27 mouse cellular contexts compared by ENCODE assay signal in the genomic region with DNA sequence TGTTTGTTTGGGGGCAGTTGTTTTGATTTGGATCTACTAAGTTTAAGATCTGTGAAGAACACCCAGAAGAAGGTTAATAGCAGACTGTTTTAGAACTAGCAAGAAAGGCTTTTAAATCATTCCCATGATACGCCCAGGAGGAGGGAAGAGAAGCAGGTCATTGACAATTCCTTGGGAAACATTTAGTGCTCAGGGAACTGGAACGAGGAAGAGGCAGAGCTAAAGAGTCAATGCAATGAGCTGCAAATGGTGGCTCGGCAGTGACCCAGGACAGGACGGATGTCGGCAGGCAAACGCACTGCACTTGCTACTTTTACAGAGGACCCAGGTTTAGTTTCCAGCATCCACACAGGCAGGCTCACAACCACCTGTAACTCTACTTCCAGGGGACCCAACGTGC. TPM values are rescaled to one million over a fixed set of nuclear protein-coding genes. Genes with fewer than 3 reads are reported as not detected.
DNase-seq lines count a peak whose midpoint lies in the region; ATAC-seq lines count a peak whose summit lies in the region.
"Had no signal": no experiment of that assay in that cellular context is flagged by ENCODE, and none has a peak within 500 bp of the region (broad histone marks: within the 10 kb centered on the region; RNA-seq: fewer than 3 reads in every experiment).

No protein-coding gene starts in this region.

- H3K27ac ChIP-seq in kidney, embryonic 15.5 days, result peak overlapping the region; percentile 41; the same call in 1 of the 2 replicates
- H3K27ac ChIP-seq: embryonic facial prominence, embryonic 10.5 days; embryonic facial prominence, embryonic 13.5 days; forebrain, embryonic 12.5 days; forebrain, embryonic 15.5 days; heart, embryonic 15.5 days; hindbrain, embryonic 10.5 days; hindbrain, embryonic 13.5 days had no signal

- H3K9ac ChIP-seq in kidney, embryonic 15.5 days, result no peak overlapping the region
- H3K9ac ChIP-seq: embryonic facial prominence, embryonic 13.5 days; forebrain, embryonic 12.5 days; forebrain, embryonic 15.5 days; heart, embryonic 12.5 days; heart, embryonic 15.5 days; hindbrain, embryonic 13.5 days had no signal

- H3K4me3 ChIP-seq in kidney, embryonic 15.5 days (replicated peaks), result no peak overlapping the region
- H3K4me3 ChIP-seq in megakaryocyte, embryonic 14.5 days (replicated peaks), result peak overlapping the region; percentile 33
- H3K4me3 ChIP-seq: embryonic facial prominence, embryonic 10.5 days; embryonic facial prominence, embryonic 13.5 days; erythroblast, embryonic 14.5 days; forebrain, embryonic 12.5 days; forebrain, embryonic 15.5 days; heart, embryonic 12.5 days; heart, embryonic 15.5 days; hindbrain, embryonic 10.5 days; hindbrain, embryonic 13.5 days had no signal

- H3K36me3 ChIP-seq in kidney, embryonic 15.5 days, result peaks cover 18% of the 10 kb centered on the region; the same call in 1 of the 2 replicates
- peaks cover 36% of the 10 kb centered on the region for H3K36me3 ChIP-seq in megakaryocyte, embryonic 14.5 days (replicated peaks; ENCODE audit: low read length)
- H3K36me3 ChIP-seq: forebrain, embryonic 15.5 days; heart, embryonic 15.5 days had no signal

- no peaks in the 10 kb centered on the region for H3K27me3 ChIP-seq in kidney, embryonic 15.5 days
- H3K27me3 ChIP-seq in megakaryocyte, embryonic 14.5 days (replicated peaks), result peaks cover 6% of the 10 kb centered on the region
- H3K27me3 ChIP-seq: forebrain, embryonic 15.5 days had no signal

- no peaks in the 10 kb centered on the region for H3K9me3 ChIP-seq in kidney, embryonic 15.5 days (replicated peaks)
- H3K9me3 ChIP-seq in megakaryocyte, embryonic 14.5 days, result no peaks in the 10 kb centered on the region
- H3K9me3 ChIP-seq: embryonic facial prominence, embryonic 10.5 days; embryonic facial prominence, embryonic 13.5 days; forebrain, embryonic 12.5 days; forebrain, embryonic 15.5 days; heart, embryonic 12.5 days; heart, embryonic 15.5 days; hindbrain, embryonic 10.5 days; hindbrain, embryonic 13.5 days had no signal

- H3K4me1 ChIP-seq in kidney, embryonic 15.5 days, result peaks cover 69% of the 10 kb centered on the region
- H3K4me1 ChIP-seq in megakaryocyte, embryonic 14.5 days, result peaks cover 34% of the 10 kb centered on the region

- DNase-seq in kidney, adult 18-20 months, result peak; percentile 29
- no peak for DNase-seq in kidney, postnatal 10 days
- no peak for DNase-seq in kidney, postnatal 14 days
- DNase-seq: adrenal gland, adult 8-10 months; adrenal gland, postnatal 25 days; cerebellum, adult 11-12 months; cerebellum, adult 8-10 months; cerebellum, postnatal 10 days; cerebellum, postnatal 36 days; embryo, embryonic 11 days; gastrocnemius, postnatal 25 days; heart, adult 18-20 months; heart, postnatal 10 days; heart, postnatal 36 days had no signal

- H3K4me2 ChIP-seq in kidney, embryonic 15.5 days, result 0 out of 2 replicates have a peak overlapping the region, but pooled peaks have one; percentile 30
- H3K4me2 ChIP-seq: embryonic facial prominence, embryonic 13.5 days; forebrain, embryonic 12.5 days; forebrain, embryonic 15.5 days; heart, embryonic 12.5 days; heart, embryonic 15.5 days; hindbrain, embryonic 13.5 days had no signal

- WGBS in kidney, embryonic 15.5 days, result 18% methylated on average over 7 of the region's 7 CpGs

- no peak for ATAC-seq in kidney, embryonic 15.5 days (replicated peaks; ENCODE audit: low FRiP score)
- ATAC-seq in megakaryocyte, adult 5-6 weeks (ENCODE audit: poor library complexity, severe bottlenecking), result no peak
- ATAC-seq: activated CD4-positive, CD25-positive, alpha-beta regulatory T cell, adult 4 months; forebrain, embryonic 15.5 days had no signal

RNA-seq across cellular contexts. Expression of gene Coa3, which starts 1.9 kb away (rescaled TPM):
- polyA plus RNA-seq in kidney, embryonic 15.5 days (2015; fragmentation: Nextera tagmentation; extraction: Ambion mirVana), result 185 and 195 TPM in 2 replicates
- polyA plus RNA-seq in megakaryocyte, embryonic 14.5 days (2012; ENCODE audit: insufficient read depth, low replicate concordance), result 9.9 and 21.1 TPM in 2 replicates
- total RNA-seq in megakaryocyte, adult 5-6 weeks (2015), result 69.8 and 71.2 TPM in 2 replicates
- total RNA-seq in megakaryocyte, adult 5-6 weeks (2017), result 23.2 and 33.6 TPM in 2 replicates

RNA-seq across cellular contexts. Expression of gene Cntd1, which starts 2.0 kb away (rescaled TPM):
- 1.6 and 3.1 TPM in 2 replicates for polyA plus RNA-seq in kidney, embryonic 15.5 days (2015; fragmentation: Nextera tagmentation; extraction: Ambion mirVana)
- polyA plus RNA-seq in megakaryocyte, embryonic 14.5 days (2012; ENCODE audit: insufficient read depth, low replicate concordance), result not detected in 2 replicates
- 1.2 and 1.6 TPM in 2 replicates for total RNA-seq in megakaryocyte, adult 5-6 weeks (2015)
- total RNA-seq in megakaryocyte, adult 5-6 weeks (2017), result 1.7 TPM in 2 replicates
- polyA plus RNA-seq: erythroblast, embryonic 14.5 days had no signal

RNA-seq across cellular contexts. Expression of gene Wnk4, which starts 20.5 kb away (rescaled TPM):
- polyA plus RNA-seq in kidney, embryonic 15.5 days (2015; fragmentation: Nextera tagmentation; extraction: Ambion mirVana), result 25.5 and 27.2 TPM in 2 replicates
- 37.7 and 87.0 TPM in 2 replicates for polyA plus RNA-seq in megakaryocyte, embryonic 14.5 days (2012; ENCODE audit: insufficient read depth, low replicate concordance)
- 0.27 TPM in 1 of 2 replicates, not detected in the other for total RNA-seq in megakaryocyte, adult 5-6 weeks (2015)
- total RNA-seq in megakaryocyte, adult 5-6 weeks (2017), result 0.15 TPM in 1 of 2 replicates, not detected in the other

RNA-seq across cellular contexts. Expression of gene Becn1, which starts 21.2 kb away (rescaled TPM):
- 162 and 166 TPM in 2 replicates for polyA plus RNA-seq in kidney, embryonic 15.5 days (2015; fragmentation: Nextera tagmentation; extraction: Ambion mirVana)
- 43.7 and 96.0 TPM in 2 replicates for polyA plus RNA-seq in megakaryocyte, embryonic 14.5 days (2012; ENCODE audit: insufficient read depth, low replicate concordance)
- 62.2 and 68.0 TPM in 2 replicates for total RNA-seq in megakaryocyte, adult 5-6 weeks (2015)
- 129 and 168 TPM in 2 replicates for total RNA-seq in megakaryocyte, adult 5-6 weeks (2017)

RNA-seq across cellular contexts. Expression of gene Vps25, which starts 27.3 kb away (rescaled TPM):
- polyA plus RNA-seq in kidney, embryonic 15.5 days (2015; fragmentation: Nextera tagmentation; extraction: Ambion mirVana), result 135 and 147 TPM in 2 replicates
- polyA plus RNA-seq in megakaryocyte, embryonic 14.5 days (2012; ENCODE audit: insufficient read depth, low replicate concordance), result 100 and 168 TPM in 2 replicates
- total RNA-seq in megakaryocyte, adult 5-6 weeks (2015), result 169 and 184 TPM in 2 replicates
- total RNA-seq in megakaryocyte, adult 5-6 weeks (2017), result 54.6 and 55.7 TPM in 2 replicates
